Comparison of ENCODE assay signal across 11 mouse cellular contexts in genomic region chr1:142985516-142985915, GRCm38 (mm10).
DNase-seq lines count a peak whose midpoint lies in the region; ATAC-seq lines count a peak whose summit lies in the region.
"Had no signal": no experiment of that assay in that cellular context is flagged by ENCODE, and none has a peak within 500 bp of the region (broad histone marks: within the 10 kb centered on the region; RNA-seq: fewer than 3 reads in every experiment).

No protein-coding gene starts in this region.

- no peak overlapping the region for H3K27ac ChIP-seq in embryonic facial prominence, embryonic 14.5 days (replicated peaks; ENCODE audit: low read depth, low read length)
- H3K27ac ChIP-seq in embryonic facial prominence, embryonic 10.5 days (replicated peaks): no peak overlapping the region
- no peak overlapping the region for H3K27ac ChIP-seq in kidney, embryonic 16.5 days (ENCODE audit: low read length)
- H3K27ac ChIP-seq in limb, embryonic 10.5 days: no peak overlapping the region
- H3K27ac ChIP-seq: liver, embryonic 12.5 days had no signal

- no peak for ATAC-seq in embryonic facial prominence, embryonic 14.5 days (ENCODE audit: low read depth)
- ATAC-seq in kidney, embryonic 16.5 days (ENCODE audit: low FRiP score, low TSS enrichment): no peak
- ATAC-seq: liver, embryonic 12.5 days had no signal

- no peak overlapping the region for H3K9ac ChIP-seq in embryonic facial prominence, embryonic 14.5 days (ENCODE audit: low read depth, low read length)
- H3K9ac ChIP-seq in kidney, embryonic 16.5 days (replicated peaks; ENCODE audit: low read length): no peak overlapping the region
- H3K9ac ChIP-seq: liver, embryonic 12.5 days had no signal

- H3K4me3 ChIP-seq in embryonic facial prominence, embryonic 14.5 days (ENCODE audit: low read depth, low read length): no peak overlapping the region
- H3K4me3 ChIP-seq in embryonic facial prominence, embryonic 10.5 days: no peak overlapping the region
- H3K4me3 ChIP-seq in kidney, embryonic 16.5 days (ENCODE audit: low read length): no peak overlapping the region
- H3K4me3 ChIP-seq in limb, embryonic 10.5 days: no peak overlapping the region
- H3K4me3 ChIP-seq: liver, embryonic 12.5 days had no signal

- H3K4me2 ChIP-seq in embryonic facial prominence, embryonic 14.5 days (ENCODE audit: low read depth, low read length): no peak overlapping the region
- no peak overlapping the region for H3K4me2 ChIP-seq in kidney, embryonic 16.5 days (replicated peaks; ENCODE audit: low read depth, low read length)
- H3K4me2 ChIP-seq: liver, embryonic 12.5 days had no signal

- no peaks in the 10 kb centered on the region for H3K36me3 ChIP-seq in embryonic facial prominence, embryonic 14.5 days (ENCODE audit: control insufficient read depth, insufficient read depth, low read length)
- no peaks in the 10 kb centered on the region for H3K36me3 ChIP-seq in embryonic facial prominence, embryonic 10.5 days (replicated peaks)
- H3K36me3 ChIP-seq in kidney, embryonic 16.5 days (ENCODE audit: insufficient read depth, low read length): no peaks in the 10 kb centered on the region
- H3K36me3 ChIP-seq in limb, embryonic 10.5 days: no peaks in the 10 kb centered on the region
- H3K36me3 ChIP-seq: liver, embryonic 12.5 days had no signal

- H3K27me3 ChIP-seq in embryonic facial prominence, embryonic 14.5 days (replicated peaks; ENCODE audit: control insufficient read depth, insufficient read depth, low read length): no peaks in the 10 kb centered on the region
- no peaks in the 10 kb centered on the region for H3K27me3 ChIP-seq in embryonic facial prominence, embryonic 10.5 days (replicated peaks; ENCODE audit: low read depth, poor library complexity, severe bottlenecking)
- H3K27me3 ChIP-seq in kidney, embryonic 16.5 days (ENCODE audit: insufficient read depth, low read length): no peaks in the 10 kb centered on the region
- no peaks in the 10 kb centered on the region for H3K27me3 ChIP-seq in limb, embryonic 10.5 days (ENCODE audit: low read depth, poor library complexity, severe bottlenecking)
- H3K27me3 ChIP-seq: liver, embryonic 12.5 days had no signal

- no peaks in the 10 kb centered on the region for H3K9me3 ChIP-seq in embryonic facial prominence, embryonic 14.5 days (ENCODE audit: control insufficient read depth, low read length)
- H3K9me3 ChIP-seq in embryonic facial prominence, embryonic 10.5 days: no peaks in the 10 kb centered on the region
- H3K9me3 ChIP-seq in kidney, embryonic 16.5 days (ENCODE audit: low read length): no peaks in the 10 kb centered on the region
- H3K9me3 ChIP-seq in limb, embryonic 10.5 days (replicated peaks): no peaks in the 10 kb centered on the region
- H3K9me3 ChIP-seq: liver, embryonic 12.5 days had no signal

- WGBS in embryonic facial prominence, embryonic 14.5 days: 42% methylated on average over 1 of the region's 1 CpGs
- WGBS in embryonic facial prominence, embryonic 10.5 days: 90% methylated on average over 1 of the region's 1 CpGs
- WGBS in kidney, embryonic 16.5 days: 43% methylated on average over 1 of the region's 1 CpGs
- WGBS in limb, embryonic 10.5 days: 90% methylated on average over 1 of the region's 1 CpGs

- DNase-seq in embryonic facial prominence, embryonic 14.5 days (ENCODE audit: low spot score): peak; percentile 11
- DNase-seq in embryonic facial prominence, embryonic 10.5 days (ENCODE audit: low spot score): no peak
- DNase-seq in kidney, postnatal 14 days: peak; percentile 5
- DNase-seq in adrenal gland, adult 2 months: peak; percentile 37
- DNase-seq in ovary, postnatal 36 days (ENCODE audit: low spot score): peak; percentile 51
- no peak for DNase-seq in Muller cell, postnatal 12 days (ENCODE audit: inconsistent ontology term)
- no peak for DNase-seq in limb, embryonic 10.5 days (ENCODE audit: low spot score)
- DNase-seq: lung, postnatal 4 days; thymus, adult 2 months had no signal

- H3K4me1 ChIP-seq in embryonic facial prominence, embryonic 14.5 days (ENCODE audit: control insufficient read depth, insufficient read depth, low read length): no peaks in the 10 kb centered on the region
- no peaks in the 10 kb centered on the region for H3K4me1 ChIP-seq in embryonic facial prominence, embryonic 10.5 days
- H3K4me1 ChIP-seq in kidney, embryonic 16.5 days (ENCODE audit: insufficient read depth, low read length): no peaks in the 10 kb centered on the region
- H3K4me1 ChIP-seq in limb, embryonic 10.5 days: no peaks in the 10 kb centered on the region
- H3K4me1 ChIP-seq: liver, embryonic 12.5 days had no signal

Comparison
In these comparisons a context has a peak if more than half of its experiments do, and no peak if none do; other contexts are left out.
1. DNase-seq: peak in embryonic facial prominence, embryonic 14.5 days (single experiment), kidney, postnatal 14 days (single experiment), adrenal gland, adult 2 months (single experiment) and ovary, postnatal 36 days (single experiment); none in embryonic facial prominence, embryonic 10.5 days (single experiment), Muller cell, postnatal 12 days (single experiment) and limb, embryonic 10.5 days (single experiment).